ENCODE assay signal across 8 mouse cellular contexts in the genomic region with DNA sequence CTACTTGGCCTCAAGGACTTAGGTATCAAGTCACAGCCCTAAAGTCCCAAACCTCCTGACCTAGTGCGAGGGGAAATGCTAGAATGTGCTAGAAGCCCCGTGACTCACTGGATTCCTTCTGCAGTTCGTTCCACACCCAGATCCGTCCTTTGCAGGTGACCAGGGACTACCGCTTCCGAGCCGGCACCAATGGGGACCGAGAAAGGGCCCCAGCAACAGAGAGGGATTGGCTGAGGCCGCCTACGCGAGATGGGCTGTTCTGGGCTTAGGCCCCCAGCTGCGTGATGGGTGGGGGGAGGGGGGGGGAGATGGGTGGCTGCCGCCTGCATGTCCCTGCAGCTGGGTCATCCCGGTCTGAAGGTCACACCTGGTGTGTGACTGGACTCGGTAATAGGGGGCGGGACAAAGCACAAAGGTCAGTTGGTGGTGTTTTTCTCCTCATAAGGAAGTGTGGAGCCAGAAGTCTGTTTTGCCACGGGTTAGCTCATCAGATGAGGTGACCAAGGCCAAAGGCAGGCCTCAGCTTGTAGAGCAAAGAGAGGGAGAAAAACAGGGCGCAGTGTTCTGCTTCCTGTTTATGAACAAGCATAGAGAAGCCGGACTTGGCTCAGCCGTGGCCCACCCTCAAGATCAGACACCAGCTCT. TPM values are rescaled to one million over a fixed set of nuclear protein-coding genes. Genes with fewer than 3 reads are reported as not detected.
DNase-seq lines count a peak whose midpoint lies in the region; ATAC-seq and TF ChIP-seq lines count a peak whose summit lies in the region.

No protein-coding gene starts in this region.

- peak overlapping the region; percentile 49 for H3K4me2 ChIP-seq in forebrain, embryonic 15.5 days (replicated peaks)

- H3K9me3 ChIP-seq in forebrain, embryonic 15.5 days = no peaks in the 10 kb centered on the region

- peaks cover 55% of the 10 kb centered on the region for H3K4me1 ChIP-seq in forebrain, embryonic 15.5 days
- peaks cover 9% of the 10 kb centered on the region for H3K4me1 ChIP-seq in lung, adult 2 months (ENCODE audit: control insufficient read depth, insufficient read depth, low read length)

- TF ChIP-seq CTCF in lung, adult 2 months (IDR thresholded peaks at IDR 0.05; ENCODE audit: insufficient read depth, low read length) = no peak

- no peaks in the 10 kb centered on the region for H3K27me3 ChIP-seq in forebrain, embryonic 15.5 days

- ATAC-seq in forebrain, embryonic 15.5 days (replicated peaks) = peak; percentile 92
- peak; percentile 73 for ATAC-seq in neutrophil, adult 5-6 weeks (ENCODE audit: extremely low read depth, insufficient number of reproducible peaks, low FRiP score, poor library complexity, severe bottlenecking)

- H3K9ac ChIP-seq in forebrain, embryonic 15.5 days (replicated peaks) = peak overlapping the region; percentile 47

- H3K27ac ChIP-seq in forebrain, embryonic 15.5 days (replicated peaks) = peak overlapping the region; percentile 98

- H3K4me3 ChIP-seq in forebrain, embryonic 15.5 days = peak overlapping the region; percentile 36
- H3K4me3 ChIP-seq in lung, adult 2 months (replicated peaks; ENCODE audit: extremely low read depth, low read depth, low read length) = peak overlapping the region; percentile 66

- under 1% methylated on average over 20 of the region's 20 CpGs for WGBS in forebrain, embryonic 15.5 days
- WGBS in lung, adult 2 months = under 1% methylated on average over 20 of the region's 20 CpGs

- peak; percentile 96 for DNase-seq in ES-CJ7 (ENCODE audit: low read depth, low spot score)
- DNase-seq in cerebellum, adult 11-12 months = peak; percentile 96
- DNase-seq in heart, postnatal 25 days (ENCODE audit: low spot score) = peak; percentile 95
- peak; percentile 91 to 95 for DNase-seq in layer of hippocampus, adult 18-20 months (ENCODE audit: low spot score in 2 of 2)
- peak; percentile 97 for DNase-seq in lung, adult 2 months
- peak; percentile 94 to 98 for DNase-seq in thymus, adult 18-20 months

- H3K36me3 ChIP-seq in forebrain, embryonic 15.5 days = no peaks in the 10 kb centered on the region

- peak; percentile 80 for TF ChIP-seq POLR2A in lung, adult 2 months (IDR thresholded peaks at IDR 0.05; ENCODE audit: borderline replicate concordance, extremely low read depth, low read depth, low read length)

- intact Hi-C loops in heart, postnatal 25 days (cut with DNase I) = no loop called here

RNA-seq across cellular contexts. Expression of gene Ubc, which starts 3.1 kb away (rescaled TPM):
- 1,235 and 1,278 TPM in 2 replicates for polyA plus RNA-seq in forebrain, embryonic 15.5 days (2015; fragmentation: Nextera tagmentation; extraction: Ambion mirVana)
- total RNA-seq in heart, postnatal 25 days (2021) = 1,000 to 10,000 TPM in 1 of 2 experiments, 100 to 1,000 TPM in 1; 907 to 1,197 TPM
- 100 to 1,000 TPM; 754 to 818 TPM for total RNA-seq in layer of hippocampus, adult 18-20 months (2021)
- 705 and 874 TPM in 2 replicates for polyA plus RNA-seq in lung, adult 2 months (2012; rRNA removed)
- 672 and 724 TPM in 2 replicates for total RNA-seq in neutrophil, adult 5-6 weeks (2017)

RNA-seq across cellular contexts. Expression of gene Gm10382, which starts 4.0 kb away (rescaled TPM):
- 0.55 TPM in 2 replicates for polyA plus RNA-seq in forebrain, embryonic 15.5 days (2015; fragmentation: Nextera tagmentation; extraction: Ambion mirVana)
- total RNA-seq in heart, postnatal 25 days (2021) = under 1 TPM in 1 of 2 experiments, not detected in 1; 0.22 TPM
- total RNA-seq in layer of hippocampus, adult 18-20 months (2021) = under 1 TPM in 1 of 2 experiments, not detected in 1; 0.46 TPM
- polyA plus RNA-seq in lung, adult 2 months (2012; rRNA removed) = 0.20 and 0.25 TPM in 2 replicates
- 1.2 and 1.4 TPM in 2 replicates for total RNA-seq in neutrophil, adult 5-6 weeks (2017)

RNA-seq across cellular contexts. Expression of gene Dhx37, which starts 40.8 kb away (rescaled TPM):
- polyA plus RNA-seq in forebrain, embryonic 15.5 days (2015; fragmentation: Nextera tagmentation; extraction: Ambion mirVana) = 11.3 and 13.4 TPM in 2 replicates
- total RNA-seq in heart, postnatal 25 days (2021) = 10 to 100 TPM; 10.2 to 10.6 TPM
- 10 to 100 TPM; 15.0 to 15.4 TPM for total RNA-seq in layer of hippocampus, adult 18-20 months (2021)
- polyA plus RNA-seq in lung, adult 2 months (2012; rRNA removed) = 11.1 and 13.4 TPM in 2 replicates
- 36.2 and 47.8 TPM in 2 replicates for total RNA-seq in neutrophil, adult 5-6 weeks (2017)

RNA-seq across cellular contexts. Expression of gene Bri3bp, which starts 48.3 kb away (rescaled TPM):
- polyA plus RNA-seq in forebrain, embryonic 15.5 days (2015; fragmentation: Nextera tagmentation; extraction: Ambion mirVana) = 35.9 and 38.0 TPM in 2 replicates
- total RNA-seq in heart, postnatal 25 days (2021) = 10 to 100 TPM; 49.0 to 57.6 TPM
- 100 to 1,000 TPM in 1 of 2 experiments, 10 to 100 TPM in 1; 92.7 to 107 TPM for total RNA-seq in layer of hippocampus, adult 18-20 months (2021)
- 5.0 and 8.2 TPM in 2 replicates for polyA plus RNA-seq in lung, adult 2 months (2012; rRNA removed)
- total RNA-seq in neutrophil, adult 5-6 weeks (2017) = 9.7 and 10.1 TPM in 2 replicates

RNA-seq across cellular contexts. Expression of gene Scarb1, which starts 52.2 kb away (rescaled TPM):
- polyA plus RNA-seq in forebrain, embryonic 15.5 days (2015; fragmentation: Nextera tagmentation; extraction: Ambion mirVana) = 27.7 and 28.5 TPM in 2 replicates
- 10 to 100 TPM; 29.6 to 35.2 TPM for total RNA-seq in heart, postnatal 25 days (2021)
- total RNA-seq in layer of hippocampus, adult 18-20 months (2021) = 10 to 100 TPM; 29.4 to 32.7 TPM
- polyA plus RNA-seq in lung, adult 2 months (2012; rRNA removed) = 173 and 196 TPM in 2 replicates
- total RNA-seq in neutrophil, adult 5-6 weeks (2017) = 9.9 and 11.4 TPM in 2 replicates

Comparison
In these comparisons a context has a peak if more than half of its experiments do, and no peak if none do; other contexts are left out.
1. Peak in every context shown above with its lines: DNase-seq, ATAC-seq, H3K4me3 ChIP-seq and H3K27ac ChIP-seq.